Mouse (Mus musculus): ENCODE data around the gene Wwox.

- no peak for TF ChIP-seq CTCF (IDR thresholded peaks at IDR 0.05; ENCODE audit: low read depth)
- TF ChIP-seq EP300 (IDR thresholded peaks at IDR 0.05; ENCODE audit: low read depth) = no peak
Observed at GRCm38 (mm10) chr8:114923629-114924028, 484.2 kb downstream of the Wwox start.

Measured in liver, embryonic 14.5 days (tissue).